Mouse (Mus musculus) cerebellum, adult 9-10 months (tissue): Measurements from ENCODE around the gene Gm4756.
"Not testable (repeated sequence)": the region's sequence is repeated elsewhere in the genome, so short reads cannot be mapped to it uniquely, and the experiment has no call there.

Experiments
- DNase-seq: peaks from one replicate; pipeline ENCODE4 v3.0.0; 2022

Gm4756 gene

DNA sequence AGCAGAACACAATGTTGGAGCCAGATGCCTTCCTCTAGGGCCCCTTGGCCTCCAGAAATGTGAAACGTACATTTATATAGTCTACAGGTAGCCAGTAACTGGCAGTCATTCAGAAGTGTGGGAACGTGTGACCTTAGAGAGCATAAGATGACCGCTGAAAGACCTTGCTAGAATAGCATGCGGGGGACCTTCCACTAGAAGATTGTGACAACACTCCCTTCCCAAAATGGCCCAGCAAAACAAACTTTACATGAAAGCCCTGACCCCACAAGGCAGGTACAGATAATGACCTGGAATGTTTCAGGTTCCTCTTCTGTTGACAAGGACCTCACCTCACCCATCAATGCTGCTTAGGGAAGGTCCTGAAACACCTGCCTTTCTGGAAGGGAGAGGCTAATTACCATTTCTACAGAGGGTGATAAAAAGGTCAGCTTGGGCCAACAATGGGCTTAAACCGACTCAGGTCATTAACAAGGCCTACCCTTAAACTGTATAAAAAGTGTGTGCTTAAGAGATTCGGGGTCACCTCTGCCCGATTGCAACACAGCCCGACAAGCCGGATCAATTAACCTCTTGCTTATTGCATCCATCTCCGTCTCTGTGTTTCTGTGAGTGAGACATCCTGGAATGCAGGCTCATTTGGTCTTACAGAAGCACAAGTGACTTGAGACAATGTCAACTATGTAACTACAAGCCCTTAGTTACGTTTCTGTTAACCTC lies at the start of gene Gm4756:
Gm4756 (minus strand) TSS at position 51 of the 720 bp plus-strand sequence.
- no peak for DNase-seq

DNA sequence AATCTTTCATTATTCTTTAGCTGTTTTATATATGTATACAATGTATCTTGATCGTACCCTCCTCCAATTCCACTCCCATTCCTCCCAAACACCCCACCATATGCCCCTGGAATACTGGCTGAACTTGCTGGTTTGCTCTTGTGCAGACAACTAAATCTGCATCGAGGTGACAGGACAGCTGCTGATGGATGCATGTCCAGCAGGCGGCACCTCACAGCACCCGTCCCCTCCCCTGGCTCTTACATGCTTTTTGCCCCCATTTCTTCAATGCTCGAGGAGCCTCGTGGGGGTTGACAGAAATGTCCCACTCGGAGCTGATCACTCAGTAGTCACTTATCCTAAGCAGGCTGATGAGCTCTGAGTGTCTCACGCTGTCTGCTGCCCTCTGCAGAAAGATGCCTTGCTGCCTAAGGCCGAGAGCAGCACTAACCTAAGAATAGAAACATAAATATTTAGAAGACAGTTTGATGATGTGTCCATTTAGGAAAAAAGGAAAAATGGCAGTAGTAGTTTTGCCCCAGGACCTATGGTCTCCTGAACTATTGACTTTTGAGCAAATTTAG lies 45.5 kb upstream of the Gm4756 start:
- no peak for DNase-seq

DNA sequence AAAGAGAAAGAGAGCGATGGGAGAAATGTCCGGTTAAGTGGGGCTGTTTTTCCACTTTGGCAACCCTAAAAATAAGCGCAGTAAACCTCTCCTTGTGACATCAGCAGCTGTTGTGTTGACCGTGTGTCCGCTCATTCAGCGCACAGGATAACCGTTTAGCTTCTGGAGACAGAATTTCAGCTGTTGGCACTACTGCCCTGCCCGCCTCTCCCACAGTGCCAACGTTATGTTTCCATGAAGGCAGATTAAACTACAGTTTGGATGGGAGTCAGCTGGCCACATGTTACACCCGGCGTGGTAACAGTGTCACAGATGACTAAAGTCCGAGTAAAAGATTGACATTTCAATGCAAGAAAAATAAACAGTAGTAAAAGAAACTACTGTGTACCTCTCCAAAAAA lies 45.0 kb upstream of the Gm4756 start:
- DNase-seq = no peak

DNA sequence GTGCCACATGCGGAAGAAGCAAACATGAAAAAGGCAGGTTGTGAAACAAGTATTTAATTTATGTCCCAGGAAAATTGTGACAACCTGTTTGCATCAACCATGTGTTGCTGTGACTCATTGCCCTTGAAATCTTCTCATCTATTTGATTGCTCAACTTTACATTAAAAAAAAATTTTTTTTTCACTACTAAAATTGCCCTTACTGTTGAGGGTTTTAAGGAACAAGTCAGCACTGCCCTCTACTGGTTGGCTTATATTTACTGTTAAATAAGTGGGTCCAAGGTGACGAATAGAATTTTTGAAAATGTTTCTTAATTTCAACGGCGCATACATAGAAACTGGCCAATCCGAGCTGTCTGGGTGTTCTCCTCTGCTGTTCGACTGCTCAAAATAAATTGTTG lies 44.4 kb upstream of the Gm4756 start:
- peak; percentile 59 for DNase-seq

DNA sequence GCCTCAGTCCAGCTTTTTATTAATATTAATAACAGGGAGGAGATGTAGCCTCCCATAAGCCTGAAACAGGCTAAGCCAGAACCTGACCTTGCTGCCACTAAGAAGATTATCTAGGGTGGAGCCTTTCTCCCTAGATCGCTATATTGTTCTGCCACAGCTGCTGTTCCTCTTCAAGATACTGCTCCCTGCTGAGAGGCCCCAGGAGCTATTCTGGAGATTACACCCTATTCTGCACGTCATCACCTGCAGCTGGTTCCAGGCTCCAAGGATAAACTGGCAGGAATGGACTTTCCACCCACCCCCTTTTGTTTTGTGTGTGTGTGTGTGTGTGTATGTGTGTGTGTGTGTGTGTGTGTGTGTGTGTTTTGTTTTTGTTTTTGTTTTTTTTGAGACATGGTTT lies 38.8 kb upstream of the Gm4756 start:
- not testable (repeated sequence) for DNase-seq

DNA sequence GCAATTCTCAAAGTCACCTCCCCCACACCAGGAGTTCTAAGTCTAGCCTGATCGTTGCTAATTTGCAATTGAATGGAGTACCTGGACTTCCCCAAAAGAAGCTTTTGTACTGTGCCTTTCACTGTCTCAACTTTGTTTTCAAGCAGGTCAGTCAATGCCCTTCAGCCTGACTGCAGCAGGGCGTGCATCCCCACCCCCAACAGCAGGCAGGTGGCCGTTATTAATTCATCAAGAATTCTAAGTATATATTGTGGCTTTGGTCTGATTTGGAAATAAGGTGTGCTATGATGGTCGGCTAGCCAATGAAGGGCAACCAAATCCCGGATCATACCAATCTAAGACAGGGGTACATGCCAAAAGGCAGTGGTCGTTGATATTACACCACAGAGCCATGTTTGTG lies 38.3 kb upstream of the Gm4756 start:
- DNase-seq = not testable (repeated sequence)

DNA sequence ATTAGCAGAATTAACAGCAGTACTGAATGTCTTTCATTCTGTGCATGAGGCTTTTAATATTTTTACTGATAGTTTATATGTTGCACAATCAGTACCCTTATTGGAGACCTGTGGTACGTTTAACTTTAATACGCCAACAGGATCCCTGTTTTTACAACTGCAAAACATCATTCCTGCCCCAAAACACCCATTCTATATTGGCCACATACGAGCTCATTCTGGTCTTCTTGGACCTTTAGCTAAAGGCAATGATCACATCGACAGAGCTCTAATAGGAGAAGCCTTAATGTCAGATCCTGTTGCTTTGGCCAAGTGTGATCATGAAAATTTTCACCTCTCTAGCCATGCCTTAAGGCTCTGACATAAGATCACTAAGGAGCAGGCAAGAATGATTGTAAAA lies 37.1 kb upstream of the Gm4756 start:
- DNase-seq = not testable (repeated sequence)

DNA sequence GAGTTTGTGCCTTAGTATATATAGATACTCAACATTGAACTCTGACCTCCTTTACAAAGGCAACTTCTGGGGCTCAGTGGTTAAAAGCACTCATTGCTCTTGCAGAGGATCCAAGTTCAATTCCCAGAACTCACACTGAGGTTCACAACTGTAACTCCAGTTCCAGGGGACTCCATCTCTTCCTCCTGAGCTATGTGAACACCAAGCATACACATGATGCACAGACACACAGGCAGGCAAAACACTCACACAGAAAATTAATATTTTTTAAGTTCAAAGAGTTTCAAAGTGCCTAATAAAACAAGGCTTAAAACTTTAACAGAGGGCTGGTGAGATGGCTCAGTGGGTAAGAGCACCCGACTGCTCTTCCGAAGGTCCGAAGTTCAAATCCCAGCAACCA lies 34.2 kb upstream of the Gm4756 start:
- no peak for DNase-seq

DNA sequence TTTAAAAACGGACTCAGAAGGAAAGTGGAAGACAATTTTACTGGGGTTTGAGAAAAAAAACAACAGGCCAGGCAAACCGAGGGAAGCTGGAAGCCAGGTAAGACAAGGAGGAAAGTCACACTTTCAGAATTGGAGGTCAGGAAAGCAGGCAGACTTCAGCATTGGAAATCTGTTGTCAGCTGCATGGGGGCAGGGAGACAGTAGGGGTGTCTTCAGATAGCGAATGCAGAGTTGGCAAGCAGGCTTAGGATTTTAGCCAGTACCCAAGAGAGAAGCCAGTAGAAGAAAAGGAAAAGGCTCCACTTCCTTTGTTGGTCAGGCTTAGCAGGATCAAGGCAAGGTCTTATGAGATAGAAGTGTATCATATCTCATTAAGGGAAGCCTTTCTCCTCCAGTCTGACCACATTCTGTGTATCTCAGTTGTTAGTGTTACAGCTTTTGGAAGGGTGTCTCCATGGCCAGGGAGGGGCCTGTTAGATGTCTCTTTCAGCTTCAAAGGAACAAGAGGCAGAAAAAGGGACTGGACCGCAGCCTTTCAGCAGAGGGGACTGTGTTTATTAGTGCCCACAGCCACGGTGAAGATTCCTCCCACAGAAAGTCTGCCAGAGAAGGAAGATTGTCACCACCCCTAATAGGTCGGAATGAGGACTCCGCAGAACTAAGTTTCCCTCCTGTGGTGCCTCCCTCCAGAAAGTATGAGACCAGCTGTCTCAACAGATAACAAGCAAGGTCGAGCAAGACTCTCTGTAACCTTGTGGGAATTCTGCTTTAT lies 33.2 kb upstream of the Gm4756 start:
- no peak for DNase-seq

DNA sequence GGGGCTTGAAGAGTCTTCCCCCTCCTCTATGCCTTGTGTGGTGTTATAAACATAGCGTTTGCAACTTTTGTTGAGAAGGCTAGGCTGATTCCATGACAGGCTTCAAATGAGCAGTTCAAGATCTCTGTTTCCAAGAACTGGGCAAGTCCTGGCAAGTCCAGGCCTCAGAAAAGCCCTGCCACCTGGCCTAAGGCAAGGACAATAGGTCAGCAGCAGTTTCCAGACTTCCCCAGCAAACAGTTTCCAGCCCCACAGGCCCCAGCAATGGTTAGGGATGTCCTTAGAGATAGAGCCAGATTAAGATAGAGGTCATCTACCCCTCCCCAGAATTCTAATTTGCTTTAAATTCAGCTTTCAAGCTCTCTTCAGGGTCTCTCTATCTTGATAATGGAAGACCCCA lies 32.5 kb upstream of the Gm4756 start:
- DNase-seq = no peak

DNA sequence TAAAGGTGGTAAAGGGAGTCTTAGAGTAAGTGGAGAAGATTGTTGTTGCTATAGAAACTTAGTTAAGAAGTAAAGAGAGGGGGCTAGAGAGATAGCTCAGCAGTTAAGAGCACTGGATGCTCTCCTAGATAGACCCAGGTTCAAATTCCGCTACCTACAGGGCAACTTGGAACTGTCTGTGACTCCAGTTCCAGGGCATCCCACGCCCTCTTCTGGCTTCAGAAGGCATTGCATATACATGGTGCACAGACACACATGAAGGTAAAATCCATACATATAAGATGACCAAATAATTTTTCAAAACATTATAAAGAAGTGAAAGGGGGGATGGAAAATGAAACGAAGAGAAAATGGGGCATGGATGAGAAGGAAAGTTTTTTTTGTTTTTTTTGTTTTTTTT lies 30.2 kb upstream of the Gm4756 start:
- no peak for DNase-seq

DNA sequence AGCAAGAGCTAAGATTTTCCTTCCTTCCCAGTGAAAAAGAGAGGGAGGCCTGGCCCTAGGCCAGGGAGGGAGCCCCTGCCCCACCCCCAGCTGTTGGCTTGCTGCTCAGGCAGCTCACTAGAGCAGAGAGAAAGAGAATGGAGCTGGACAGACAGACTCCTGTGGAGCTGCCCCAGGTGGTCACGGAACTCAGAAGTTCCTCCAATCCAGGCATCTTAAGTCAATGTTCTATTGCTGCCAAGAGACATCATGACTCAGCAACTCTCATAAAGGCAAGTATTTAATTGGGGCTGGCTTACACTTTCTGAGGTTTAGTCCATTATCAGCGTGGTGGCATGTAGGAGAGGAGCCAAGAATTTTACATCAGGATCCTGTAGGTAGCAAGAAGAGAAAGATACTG lies 25.4 kb upstream of the Gm4756 start:
- DNase-seq = no peak

DNA sequence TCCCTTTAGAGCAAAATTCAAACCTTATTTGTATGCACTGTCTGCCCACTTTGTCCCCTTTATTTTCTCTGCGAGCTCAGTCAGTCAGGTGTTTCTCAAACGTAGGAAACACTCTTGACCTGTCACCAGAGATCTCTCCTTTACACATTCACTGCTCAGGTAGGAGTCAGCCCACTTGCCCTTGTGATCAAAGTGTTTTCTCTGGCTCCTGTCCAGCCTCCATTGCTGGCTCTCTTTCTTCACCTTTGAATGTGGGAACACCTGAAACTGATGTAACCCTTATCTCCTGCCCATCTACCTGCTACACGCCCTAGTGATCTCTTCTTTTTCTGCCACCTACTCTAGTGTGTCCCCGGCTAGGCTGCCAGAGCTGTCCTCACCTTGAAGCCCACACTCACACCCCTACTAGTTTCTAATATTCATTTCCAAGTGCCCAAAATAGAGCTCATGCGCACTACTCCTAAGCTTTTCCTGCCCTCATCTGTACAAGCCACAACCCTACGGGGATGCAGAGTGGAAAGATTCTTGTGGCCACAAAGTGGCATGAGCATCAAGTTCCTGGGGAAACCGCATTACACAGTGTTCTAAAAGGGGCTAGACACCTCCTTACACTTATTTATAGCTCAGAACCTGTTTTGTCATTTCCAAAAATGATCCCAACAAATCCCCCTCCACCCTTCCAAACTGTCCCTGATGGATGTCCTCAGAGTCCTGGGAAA lies 24.8 kb upstream of the Gm4756 start:
- no peak for DNase-seq

DNA sequence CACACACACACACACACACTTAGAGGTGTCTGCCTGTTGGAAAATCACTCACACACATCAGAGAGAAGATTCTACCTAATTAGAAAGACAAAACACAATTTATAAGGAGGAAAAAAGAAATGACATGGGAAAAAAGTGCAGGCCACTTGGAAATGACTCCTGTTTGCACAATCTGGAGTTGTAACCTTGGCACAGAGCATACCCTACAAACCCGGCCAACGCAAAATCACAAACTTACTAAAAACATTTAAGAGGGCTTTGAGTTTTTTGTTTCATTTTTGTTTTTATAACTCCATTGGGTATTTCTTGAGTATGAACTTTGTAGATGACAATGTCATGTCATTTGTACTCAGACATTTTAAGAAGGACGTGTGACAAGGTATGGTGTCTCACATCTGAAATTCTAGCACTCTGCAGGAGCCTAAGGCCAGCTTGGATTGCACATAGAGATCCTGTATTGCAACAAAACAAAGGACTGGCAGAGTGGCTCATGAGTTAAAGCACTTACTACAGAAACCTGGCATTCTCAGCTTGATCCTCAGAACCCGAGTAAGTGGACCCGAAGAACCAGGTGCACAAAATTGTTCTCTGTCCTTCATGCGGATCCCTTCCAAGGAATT lies 22.2 kb upstream of the Gm4756 start:
- DNase-seq = no peak

DNA sequence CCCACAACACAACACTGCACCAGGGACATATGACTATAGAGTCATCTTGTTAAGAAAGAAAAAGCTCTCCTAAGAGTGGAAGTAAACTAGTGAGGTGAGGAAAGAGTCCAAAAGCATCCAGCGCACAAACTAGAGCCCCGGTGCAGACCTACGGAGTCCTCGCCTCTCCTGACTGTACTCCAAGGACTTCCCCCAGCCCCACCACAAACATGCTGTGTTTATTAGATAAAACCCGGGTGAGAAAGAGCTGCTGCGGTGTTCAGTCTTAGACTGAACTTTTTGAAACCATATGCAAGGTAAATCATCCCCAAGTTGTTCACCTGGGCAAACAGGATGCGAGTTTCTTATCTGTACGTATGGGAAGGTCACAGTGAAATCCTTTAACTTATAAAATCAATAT lies 21.5 kb upstream of the Gm4756 start:
- no peak for DNase-seq

DNA sequence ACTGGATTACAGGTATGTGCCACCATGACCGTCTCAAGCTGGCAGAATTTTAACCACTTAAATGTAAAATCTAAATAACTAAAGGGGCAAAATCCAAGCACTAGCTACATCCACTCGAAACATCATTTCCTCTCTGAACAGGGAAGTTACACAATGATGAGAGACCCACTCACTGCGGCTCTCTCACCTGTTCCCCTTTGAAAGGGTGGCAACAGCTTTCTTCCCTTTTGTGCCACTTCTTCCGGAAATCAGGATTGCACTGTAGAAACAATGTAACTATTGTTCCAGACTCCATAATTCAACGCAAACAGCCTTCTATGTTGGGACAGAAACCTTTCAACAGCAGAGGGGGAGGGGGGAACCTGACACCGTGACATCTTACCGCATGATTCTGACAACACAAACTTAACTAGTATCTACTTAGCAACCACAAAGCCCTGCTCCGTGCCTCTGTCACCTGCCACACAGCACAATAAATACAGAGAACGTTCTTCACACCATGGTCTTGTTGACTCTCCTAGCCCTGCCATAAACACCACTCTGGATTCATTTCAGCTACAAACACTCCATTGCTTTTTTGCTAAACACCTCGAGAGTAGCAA lies 18.5 kb upstream of the Gm4756 start:
- DNase-seq = no peak

DNA sequence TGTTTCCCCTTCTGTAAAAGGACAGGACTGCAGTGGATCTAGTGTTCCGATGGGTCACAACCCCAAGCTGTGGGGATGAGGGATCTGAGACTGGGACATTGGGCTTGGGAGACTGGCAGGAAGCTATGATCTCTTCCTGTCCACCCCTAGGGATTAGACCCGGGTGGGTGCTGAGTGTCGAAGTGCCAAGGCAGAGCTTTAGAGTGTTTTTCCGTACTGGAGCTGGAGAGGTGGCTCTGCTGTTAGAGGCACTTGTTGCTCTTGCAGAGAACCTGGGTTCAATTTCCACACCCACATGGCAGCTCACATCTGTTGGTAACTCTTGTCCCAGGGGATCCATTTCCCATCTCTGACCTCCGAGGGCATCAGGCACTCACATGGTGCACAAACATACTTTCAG lies 16.6 kb upstream of the Gm4756 start:
- DNase-seq = no peak

DNA sequence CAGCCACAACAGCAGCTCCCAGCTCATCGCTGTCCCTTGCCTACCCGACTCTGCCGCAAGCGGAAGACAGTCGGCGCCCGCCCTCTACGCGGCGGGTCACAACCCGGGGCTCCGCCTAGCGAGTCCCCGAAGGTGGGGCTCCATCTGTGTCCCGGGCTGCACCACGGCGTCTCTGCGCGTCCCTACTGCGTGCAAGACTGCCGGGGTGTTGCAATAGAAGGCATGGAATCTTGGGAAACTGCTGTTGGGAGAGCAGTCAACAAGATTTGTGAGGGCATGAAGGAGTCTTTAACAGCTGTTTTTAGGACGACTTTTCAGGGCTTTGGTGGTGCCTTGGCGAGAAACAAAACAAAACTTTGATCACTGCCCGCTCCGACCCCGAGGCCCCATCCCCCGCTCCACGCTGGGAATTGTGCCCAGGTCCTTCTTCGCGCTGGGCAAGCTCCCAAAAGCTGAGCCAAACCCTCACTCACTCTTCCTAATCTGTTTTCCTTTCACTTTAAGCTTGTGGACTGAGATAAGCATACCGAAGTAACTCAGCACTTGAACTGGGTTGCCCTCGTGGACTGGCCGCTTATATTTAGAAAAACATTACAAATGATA lies 15.4 kb upstream of the Gm4756 start, which contains the start of gene Dhrs7:
Dhrs7 (minus strand) TSS at position 175 of the 603 bp plus-strand sequence.
- DNase-seq = peak; percentile 83

DNA sequence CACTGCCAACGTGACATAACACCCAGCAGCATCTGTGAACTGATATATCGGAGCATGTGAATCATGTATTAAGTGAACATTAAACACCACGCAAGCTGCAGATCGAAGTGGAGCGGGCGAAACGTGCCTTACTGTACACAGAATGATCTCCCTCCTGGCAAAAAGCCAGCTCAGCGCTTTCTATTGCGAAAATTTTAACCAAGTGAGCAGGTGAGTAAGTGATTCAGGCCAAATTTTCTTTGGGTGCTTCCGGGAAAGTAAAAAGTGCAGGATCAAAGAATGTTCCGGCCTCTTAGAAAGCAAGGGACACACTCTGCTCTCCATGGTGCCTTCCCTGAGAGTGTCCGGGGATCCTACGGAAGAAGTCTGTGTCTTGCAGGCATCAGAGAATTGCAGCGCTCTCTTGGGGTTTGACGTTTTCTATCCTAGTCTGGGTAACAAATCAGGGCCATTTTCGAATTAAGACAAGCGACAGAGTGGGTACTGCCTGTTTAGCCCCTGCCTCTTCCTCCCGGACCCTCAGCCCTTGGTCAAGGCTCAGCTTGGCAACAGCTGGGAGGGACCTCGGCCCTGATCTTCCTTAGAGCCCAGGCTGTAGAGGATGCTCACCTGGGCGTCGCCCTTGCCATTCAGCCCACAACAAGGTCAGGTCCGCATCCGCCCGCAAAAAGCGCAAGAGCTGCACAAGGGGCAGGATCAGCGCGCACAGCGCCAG lies 14.7 kb upstream of the Gm4756 start:
- peak; percentile 54 for DNase-seq

DNA sequence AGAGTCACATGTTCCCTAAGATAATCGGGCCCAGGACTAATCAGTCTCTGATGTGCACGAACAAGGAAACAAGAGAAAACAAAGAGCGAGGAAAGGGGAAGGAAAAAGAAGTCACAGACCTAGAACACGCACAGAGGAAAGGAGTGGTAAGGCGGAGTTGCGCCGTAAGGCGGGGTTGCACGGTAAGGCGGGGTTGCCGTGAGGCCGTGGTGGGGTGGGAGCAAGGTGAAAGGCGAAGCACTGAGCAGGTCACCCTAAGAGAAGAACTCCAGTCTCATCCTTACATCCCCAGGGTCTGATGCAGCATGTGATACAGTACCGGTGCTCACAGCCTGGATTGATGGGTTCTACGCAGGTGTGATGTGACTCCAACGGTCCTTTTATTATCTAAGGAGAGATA lies 6.3 kb upstream of the Gm4756 start:
- no peak for DNase-seq

DNA sequence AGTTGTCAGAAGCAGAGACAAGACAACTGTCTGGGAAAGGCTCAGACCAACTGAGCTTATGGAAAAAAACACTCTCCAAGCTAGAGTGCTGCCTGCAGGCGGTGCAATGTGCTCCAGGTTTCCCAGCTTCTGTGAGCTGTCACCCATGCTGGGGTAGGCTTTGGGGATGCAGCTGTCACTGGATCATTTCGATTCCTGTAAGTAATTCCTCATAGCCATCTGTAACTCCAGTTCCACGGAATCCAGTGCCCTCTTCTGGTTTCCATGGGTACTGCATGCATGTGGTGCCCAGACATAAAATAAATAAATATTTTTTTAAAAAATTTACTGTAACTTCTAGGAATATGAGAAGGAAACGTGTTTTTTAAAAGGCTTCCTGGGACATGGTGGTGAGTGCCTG lies 5.2 kb upstream of the Gm4756 start:
- DNase-seq = peak; percentile 71
